Mouse (Mus musculus) erythroid progenitor cell, adult 5-6 weeks (primary cell): ENCODE data around the gene E130114P18Rik. TPM values are rescaled to one million over a fixed set of nuclear protein-coding genes. Genes with fewer than 3 reads are reported as not detected.
A peak's percentile ranks its signal among the peaks of the same experiment; 100 is the strongest.

Experiments used
- ATAC-seq: replicated peaks from 2 replicates; pipeline ENCODE4 v1.8.0; 2016; ENCODE audit warnings: moderate number of reproducible peaks, mild to moderate bottlenecking, moderate TSS enrichment, inconsistent platforms; ENCODE audit not compliant: poor library complexity, low FRiP score, severe bottlenecking
- total RNA-seq, 2 experiments: library from RNA; stranded (forward) in 1 of 2; stranded (reverse) in 1 of 2; fragments of 150-400 nt in 1 of 2; fragments of 186-747, 209-891 nt in 1 of 2; gene quantifications; 2 replicates each; pipeline versions ENCODE4 v1.2.3 to v1.2.4; 2015 to 2017; ENCODE audit warnings: low replicate concordance in 2 of 2

Gene E130114P18Rik
- total RNA-seq, 2 experiments from 2014 or later: not detected

DNA sequence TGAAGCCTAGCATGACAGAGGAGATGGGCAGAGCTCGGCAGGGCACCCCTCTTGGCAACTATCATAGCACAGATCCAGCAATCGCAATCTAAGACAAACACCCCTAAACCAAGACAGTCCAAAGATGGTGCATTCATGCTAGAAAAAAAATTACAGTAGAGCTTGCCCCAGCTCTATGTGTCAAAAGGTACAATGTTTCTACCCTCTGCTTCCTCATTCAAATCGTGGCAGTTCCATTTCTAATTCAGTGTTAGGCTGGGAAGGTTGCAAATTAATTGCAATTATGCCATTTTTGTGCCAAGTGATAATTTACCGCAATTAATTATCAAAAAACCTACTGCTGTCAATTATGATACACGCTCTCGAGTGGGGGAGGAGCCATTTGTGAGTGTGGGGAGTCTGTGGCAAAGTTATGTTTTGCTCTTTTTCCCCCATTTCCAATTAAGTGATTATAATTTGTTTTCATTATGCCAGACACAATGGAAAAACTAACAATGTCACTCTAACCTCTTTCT is 63.7 kb downstream of the E130114P18Rik start:
- ATAC-seq: no peak

DNA sequence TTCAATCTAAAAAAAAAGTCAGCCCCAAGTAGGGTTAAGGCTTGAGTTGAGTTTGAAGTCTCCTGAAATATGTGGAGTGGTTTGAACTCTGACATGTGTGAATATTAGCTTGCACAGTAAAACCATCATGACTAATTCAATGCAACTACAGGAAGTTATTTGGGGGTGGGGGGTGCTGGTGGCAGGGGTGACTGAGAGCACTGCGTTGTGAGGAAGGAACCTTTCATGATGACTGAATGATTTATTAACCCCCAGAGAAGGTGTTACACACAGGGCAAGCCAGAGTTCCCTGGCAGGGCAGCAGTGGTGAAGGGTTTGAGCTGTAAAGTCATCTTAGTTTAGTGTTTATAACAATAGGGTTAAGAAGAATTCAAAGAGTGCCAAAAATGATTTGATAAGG is 65.3 kb downstream of the E130114P18Rik start:
- ATAC-seq: no peak

DNA sequence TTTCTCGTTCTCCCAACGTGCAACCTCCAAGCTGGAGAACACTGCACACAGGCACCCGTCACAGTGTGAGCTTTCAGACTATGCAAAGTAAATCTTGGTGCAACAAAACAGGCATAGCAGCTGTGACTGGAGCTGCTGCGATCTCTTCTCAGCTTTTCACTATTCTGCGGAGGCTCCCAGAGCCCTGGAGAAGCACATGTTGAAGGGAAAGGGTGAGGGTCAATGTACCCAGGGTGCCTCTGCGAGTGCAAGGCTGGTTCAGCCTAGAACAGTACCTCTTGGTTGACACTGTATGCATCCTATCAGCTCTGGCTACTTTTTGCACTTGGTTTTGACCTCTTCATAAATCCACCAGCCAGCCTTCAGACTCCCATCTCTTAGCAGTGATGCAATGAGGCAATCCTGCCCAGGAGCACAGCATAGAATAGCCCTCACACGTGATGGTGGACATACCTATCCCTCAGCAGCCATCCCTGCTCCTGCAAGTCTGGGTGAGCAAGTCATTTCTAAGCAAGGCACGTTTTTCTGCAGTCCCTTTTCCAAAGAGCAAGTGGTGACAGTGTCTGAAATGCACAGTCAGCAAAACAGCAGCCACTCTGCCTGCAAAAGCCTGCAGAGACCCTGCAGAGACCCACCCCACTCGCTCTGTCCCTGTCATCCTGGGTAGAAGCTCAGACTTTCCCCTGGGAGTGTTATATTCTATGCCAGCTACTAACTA is 67.7 kb downstream of the E130114P18Rik start:
- ATAC-seq: no peak

DNA sequence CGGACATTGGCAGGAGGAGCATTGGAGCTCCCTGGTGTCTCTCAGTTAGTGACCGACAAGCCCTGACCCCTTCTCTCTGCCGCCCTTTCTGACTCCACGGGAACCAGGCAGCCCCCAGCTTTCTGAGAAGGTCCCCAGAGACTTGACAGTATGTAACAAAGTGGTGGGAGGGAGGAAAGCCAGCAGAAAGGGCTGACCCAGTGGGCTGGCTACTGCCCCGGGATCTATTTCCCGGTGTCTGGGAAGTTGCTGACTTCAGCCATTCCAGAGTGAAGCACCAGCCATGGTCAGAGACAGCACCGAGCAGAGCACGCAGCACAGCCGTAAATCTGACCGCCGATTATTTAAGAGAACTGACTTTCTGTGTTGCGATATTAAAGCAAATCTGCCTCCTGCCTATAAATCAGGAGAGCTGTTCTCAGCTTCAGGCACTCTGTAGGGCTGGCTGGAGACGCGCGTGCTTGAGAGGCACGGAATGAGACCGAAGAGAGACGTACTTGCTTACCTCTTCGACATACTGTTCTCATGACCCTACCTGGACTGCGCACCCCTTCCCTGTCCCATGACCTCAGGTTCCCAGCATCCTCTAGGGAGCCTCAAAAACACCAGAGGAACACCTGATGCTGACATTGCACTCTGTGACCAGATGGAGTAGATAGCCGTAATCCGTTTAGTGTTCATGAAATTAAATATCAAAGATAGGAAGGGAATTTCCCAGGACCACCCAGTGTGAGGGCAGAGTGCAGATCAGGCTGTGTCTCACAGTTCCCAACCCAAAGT is 70.3 kb downstream of the E130114P18Rik start:
- no peak for ATAC-seq

DNA sequence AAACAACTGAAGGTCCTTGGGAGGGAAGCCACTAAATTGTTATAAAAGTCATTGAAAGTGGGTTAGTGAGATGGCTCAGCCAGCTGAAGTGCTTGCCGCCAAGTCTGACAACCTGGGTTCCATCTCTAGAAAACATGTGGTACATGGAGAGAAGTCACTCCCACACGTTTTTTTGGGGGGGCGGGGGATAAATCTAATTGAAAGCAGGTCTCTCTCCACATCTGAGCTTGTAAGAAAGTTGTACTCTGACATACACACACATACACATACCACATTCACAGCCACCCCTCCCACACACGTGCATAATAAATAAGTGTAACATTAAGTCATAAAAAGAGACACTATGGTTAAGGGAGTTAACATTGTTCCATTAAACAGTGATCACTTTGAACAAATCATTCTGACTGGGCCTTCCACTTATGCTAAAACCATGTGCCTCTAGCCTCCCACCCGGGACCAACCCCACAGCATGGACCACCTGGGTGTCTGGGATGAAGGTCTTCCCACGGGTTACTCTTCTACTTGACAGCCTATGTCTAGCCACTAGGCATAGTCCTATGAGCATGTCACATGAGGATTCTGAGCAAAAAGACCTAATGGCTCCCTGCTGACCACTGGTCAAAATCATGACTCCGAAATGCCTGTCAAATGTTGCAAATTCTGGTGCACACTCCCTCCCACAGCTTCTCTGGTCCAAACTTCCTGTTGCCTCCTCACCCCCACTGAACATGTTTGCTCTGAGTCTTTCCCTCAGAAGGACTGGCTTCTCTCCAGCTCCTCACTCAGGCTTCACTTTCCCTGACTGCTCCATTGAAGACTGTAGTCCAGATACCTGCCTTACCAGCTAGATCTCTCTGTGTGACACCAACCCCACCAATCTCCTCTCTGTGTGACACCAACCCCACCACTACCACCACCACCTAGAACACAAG is 80.9 kb downstream of the E130114P18Rik start:
- ATAC-seq: no peak

DNA sequence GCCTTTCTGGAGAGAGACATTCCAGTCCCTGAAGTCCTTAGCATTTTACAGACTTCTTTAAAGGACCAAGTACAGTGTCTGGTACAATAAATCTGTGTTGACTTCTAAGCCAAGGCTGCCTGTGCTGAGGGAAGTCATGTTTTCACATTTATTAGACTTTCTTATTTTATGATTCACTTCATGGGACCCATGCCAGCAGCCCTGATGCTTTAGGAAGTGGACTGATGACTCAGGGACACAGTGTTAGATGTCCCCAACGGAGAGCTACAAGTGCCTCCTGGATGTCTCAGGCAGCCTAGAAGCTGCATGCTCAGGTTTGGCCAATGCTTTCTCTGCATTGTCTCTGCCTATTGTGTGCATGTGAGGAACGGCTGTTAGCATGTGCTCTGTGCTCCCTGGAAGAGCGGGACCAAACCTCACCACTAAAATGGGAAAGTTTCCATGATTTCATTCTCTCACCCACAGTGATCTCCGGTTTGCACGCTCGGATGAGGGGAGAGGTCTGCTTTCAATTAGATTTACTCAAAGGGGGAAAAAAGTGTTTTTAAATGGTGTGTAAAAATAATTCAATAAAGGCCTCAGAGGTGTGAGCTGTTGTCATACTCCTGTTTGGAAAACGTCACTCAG is 82.4 kb downstream of the E130114P18Rik start:
- no peak for ATAC-seq

DNA sequence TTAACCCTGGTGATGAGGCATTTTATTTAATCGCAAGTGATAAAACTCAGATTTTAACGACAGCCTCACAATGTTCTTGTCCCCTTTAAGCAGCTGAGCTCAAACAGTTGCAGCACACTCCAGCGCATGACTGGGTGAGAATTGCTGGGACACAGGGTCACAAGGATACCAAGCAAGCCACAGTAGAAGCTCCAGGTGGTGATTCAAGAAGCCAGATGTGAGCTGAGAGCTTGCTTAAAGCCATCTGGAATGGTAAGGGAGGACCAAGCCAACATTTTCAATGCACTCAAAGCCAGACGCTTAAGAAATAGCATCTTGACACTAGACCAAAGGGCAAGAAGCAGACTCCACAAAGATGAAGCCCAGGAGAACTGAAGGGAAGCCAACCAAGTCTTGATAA is 83.9 kb downstream of the E130114P18Rik start:
- no peak for ATAC-seq

DNA sequence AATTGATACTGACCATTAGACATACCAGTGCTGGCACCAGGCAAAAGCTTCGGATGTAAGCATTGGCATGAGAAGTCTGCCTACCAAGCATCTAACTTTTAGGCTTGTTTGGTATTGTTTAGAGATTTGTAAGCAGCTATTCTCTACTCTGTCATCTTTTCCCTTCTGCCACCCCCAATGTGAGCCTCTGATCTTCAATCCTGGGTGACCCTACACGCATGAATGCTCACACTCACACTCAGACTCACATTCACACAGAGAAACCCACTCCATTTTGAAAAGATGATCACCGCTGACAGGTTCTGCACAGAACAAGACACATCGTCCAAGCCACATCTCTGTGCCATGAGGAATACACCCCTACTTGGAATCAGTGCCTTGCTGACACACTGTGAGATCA is 84.8 kb downstream of the E130114P18Rik start:
- ATAC-seq: no peak

DNA sequence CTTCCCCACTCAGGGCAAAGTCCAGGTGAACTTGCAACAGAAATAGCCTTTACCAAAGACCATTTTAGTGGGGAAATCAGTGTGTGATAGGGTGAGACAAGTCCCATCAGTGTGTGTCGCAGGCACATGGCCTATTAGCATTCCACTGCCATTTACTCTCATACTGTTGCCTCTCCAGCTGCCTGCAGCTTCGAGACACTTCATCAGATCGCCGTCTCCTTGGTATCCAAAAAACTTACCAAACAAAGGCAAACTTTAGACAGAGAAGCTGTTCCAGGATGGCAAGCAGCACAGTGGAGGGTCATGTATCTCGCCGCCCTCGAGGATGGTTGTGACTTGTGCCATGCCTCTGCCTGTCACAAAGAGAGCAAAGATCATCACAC is 87.5 kb downstream of the E130114P18Rik start:
- ATAC-seq: no peak

DNA sequence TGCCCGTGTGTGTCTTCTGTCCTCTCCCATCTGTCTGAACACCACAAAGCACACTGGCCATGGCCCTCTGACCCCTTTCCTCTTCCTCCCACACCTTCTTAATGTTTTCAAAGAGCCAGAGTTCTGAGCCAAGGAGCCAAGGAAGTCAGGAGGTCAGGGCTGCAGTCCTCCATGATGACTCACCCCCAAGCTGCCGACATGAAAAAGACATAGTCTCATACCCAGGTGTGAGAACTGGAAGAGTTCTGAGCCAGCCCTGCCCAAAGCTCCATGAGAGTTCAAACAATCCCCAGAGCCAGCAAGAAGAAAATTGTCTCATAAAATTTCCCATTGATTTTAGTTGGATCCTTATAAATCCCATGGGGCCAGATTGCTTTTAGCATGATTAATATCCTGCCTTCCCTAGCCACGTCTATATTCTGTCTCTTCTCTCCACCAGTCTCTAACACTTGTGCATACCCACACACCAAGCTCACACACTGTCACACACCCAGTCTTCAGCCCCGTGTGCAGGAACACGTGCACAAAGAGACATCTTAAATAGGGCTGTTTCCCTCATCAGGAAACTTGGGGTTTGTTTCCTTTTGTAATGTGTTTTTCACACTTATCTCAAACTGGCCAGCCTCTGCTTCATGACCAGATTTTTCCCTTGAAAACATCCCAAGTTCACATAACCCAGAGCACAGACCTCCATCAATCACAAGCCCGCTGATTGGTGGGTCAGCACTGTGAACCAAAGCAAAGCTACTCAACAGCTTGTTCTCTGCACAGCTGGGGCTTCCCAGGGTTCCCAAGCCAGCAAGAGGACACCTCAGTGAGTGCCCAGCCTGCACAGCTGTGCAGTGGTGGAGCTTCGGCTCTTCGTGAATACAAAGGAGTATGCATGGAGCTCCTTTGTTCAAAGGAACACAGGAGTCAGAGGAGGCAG is 88.2 kb downstream of the E130114P18Rik start:
- ATAC-seq: no peak

DNA sequence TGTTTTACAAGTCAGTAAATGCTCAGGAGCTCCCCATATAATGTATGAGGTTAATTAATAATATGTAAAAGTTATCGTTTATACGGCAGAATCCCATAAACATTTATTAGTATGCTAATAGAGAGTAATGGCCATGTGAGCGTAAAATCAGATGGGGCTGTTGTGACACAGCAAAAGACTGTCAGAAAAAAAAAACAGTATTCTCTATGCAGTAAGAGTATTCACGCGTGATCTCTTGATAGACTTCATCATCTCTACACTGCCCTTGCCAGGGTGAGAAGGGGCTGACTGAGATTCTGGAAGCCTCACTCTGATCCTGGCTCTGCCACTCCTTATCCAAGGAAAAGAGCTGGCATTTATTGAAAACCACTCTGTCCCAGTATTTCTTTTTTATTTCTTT is 91.9 kb downstream of the E130114P18Rik start:
- ATAC-seq: no peak

DNA sequence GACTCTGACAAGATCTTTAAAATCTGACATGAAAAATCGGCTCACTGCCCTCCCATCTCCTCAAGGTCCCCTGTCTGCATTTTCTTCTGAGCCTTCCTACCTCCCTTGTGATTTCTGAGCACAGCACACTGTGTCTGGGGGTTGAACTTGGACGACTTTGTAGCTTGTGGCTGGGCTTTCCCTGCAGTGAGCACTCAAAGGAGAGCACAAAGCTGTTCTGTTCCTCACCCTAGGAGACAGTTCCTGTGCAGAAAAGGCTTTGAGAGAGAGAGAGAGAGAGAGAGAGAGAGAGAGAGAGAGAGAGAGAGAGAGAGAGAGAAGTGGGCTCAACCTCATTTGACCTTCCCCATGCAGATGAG is 101.3 kb downstream of the E130114P18Rik start:
- ATAC-seq: no peak

DNA sequence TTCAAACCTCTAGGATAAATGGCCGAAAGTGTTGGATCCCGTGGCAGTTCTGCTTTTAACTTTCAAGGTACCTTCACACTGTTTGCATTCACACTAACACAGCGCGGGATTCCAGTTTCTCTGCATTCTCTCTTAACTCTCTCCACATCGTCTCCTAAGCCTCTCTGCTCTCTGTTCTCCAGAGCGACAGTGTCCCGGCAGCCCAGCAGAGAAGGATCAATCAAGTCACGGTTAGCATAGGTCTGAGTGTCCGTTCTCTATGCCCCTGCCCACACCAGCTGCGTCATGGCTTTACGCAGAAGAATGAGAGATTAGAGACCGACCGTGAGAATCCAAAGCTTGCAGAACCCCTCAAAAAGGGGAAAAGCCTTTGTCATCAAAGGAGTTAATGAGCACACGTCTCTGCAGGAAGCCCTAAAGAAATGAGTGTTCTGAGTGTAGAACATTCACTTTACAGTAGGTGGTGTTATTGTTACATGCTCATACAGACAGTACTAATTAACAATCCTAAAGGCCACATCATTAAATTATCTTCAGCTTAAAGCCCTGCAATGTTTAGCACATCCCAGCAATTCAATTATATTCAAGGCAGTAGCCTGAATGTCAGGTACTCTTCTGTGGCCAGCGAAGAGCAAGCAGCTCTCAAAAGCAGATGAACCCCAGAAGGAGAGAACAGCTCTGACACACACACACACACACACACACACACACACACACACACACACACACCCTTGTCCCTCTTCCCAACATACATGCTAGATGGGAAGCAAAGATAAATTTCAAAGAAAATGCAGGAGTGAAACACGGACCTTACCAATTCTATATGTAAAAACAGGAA is 101.9 kb downstream of the E130114P18Rik start:
- ATAC-seq: no peak

DNA sequence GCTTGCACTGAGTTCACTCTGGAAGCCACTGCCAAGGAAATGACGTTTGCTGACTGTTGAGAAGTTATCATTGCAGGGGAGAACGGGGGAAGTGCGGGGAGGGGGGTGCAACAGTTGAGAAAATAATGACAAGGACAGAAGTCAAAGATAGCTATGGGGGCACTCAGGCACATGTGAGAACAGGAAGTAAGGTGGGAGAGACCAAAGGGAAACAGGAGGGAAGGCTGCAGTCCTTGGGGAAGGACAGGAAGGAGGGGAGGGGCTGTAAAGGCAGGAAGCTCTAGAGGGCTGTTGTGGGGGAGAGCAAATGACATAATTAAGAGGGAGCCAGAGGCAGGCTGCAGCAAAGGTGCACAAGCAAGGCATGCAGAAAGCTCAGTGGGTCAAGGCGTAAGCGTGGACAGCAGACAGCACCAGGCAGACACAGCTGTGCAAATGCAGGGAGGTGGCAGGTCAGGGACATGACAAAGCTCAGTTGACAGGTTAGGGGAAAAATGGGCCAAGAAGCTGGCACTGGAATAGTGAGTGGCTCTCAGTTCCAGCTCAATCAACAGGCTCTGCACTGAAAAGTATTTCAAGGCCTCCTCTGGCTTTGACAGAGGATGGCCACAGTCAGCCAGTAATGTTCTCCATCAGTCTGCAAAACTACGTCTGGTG is 103.9 kb downstream of the E130114P18Rik start:
- ATAC-seq: 0 out of 2 replicates have a peak, but pooled peaks have one; percentile 39

DNA sequence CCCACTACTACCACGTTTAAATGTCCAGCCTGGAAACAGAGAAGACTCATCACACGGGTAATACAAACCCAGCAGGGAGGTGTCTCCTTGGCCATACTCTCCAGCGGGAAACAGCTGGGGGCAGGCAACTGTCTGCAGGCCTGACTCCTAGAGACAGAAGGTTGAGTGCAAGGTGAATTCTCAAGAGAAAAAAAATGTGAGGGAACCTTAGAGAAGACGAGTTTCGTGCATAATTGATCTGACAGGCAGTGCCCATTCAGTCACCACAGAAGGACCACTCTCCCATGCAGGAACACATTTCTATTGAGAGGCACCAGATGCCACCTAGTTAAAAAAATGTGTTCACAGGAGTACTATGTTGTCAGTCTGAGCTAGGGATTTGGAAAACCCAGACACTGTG is 105.4 kb downstream of the E130114P18Rik start:
- no peak for ATAC-seq

DNA sequence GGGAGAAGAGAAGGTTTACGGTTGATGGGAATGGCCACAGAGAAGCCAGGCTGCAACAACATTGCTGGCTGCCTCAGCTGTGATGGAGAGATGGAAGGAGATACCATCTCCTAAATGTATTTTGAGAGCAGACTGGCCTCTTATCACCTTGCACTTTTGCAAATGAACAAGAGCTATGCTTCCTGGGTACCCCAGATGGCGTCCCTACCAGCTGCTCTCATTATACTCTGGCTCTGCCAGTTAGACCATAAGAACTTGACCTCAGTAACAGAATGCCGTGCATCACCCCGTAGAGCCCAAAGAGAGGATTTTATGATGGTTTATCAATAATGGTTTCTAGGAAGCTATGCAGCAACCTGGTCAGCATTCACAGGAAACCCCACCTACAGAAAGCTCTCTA is 106.0 kb downstream of the E130114P18Rik start:
- no peak for ATAC-seq

DNA sequence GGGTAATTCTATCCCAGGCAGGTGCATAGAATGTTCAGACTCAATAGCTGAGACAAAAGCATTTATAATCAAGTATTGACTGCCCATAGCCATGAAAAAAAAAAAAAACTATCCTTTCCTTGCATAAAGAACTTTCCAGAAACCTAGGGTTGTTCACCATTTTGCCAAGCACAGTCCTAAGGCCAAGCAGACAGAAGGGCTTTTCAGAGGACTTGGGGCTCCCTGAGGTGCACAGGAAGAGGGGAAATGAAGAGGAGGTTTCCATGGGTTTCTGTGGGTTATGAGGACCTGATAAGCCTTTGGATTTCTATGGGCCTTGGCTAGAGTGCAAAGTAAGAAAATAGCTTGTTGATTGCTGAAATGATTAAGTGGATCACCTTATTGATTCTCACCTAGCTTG is 107.5 kb downstream of the E130114P18Rik start:
- ATAC-seq: no peak
